Mouse (Mus musculus) CH12.LX (cell line): Measurements from ENCODE around the gene Nek6. TPM values are rescaled to one million over a fixed set of nuclear protein-coding genes. Genes with fewer than 3 reads are reported as not detected.

Experiments used
- DNase-seq: peaks from one replicate; pipeline ENCODE4 v3.0.0-alpha.2; 2013; ENCODE audit errors: extremely low read depth
- H3K27ac ChIP-seq: 2 replicates; pipeline ENCODE4 v1.5.1; 2012; ENCODE audit warnings: low read depth, mild to moderate bottlenecking, control low read depth, moderate library complexity; ENCODE audit not compliant: insufficient read depth
- H3K27me3 ChIP-seq: replicated peaks from 2 replicates; pipeline ENCODE3; 2012; ENCODE audit warnings: inconsistent platforms
- H3K36me3 ChIP-seq, 2 experiments: replicated peaks in 1 of 2; 2 replicates each; pipeline versions ENCODE3 to v1.6.1; 2012; ENCODE audit warnings: inconsistent platforms in 1 of 2, low read length in 1 of 2, mild to moderate bottlenecking in 1 of 2, mixed read lengths in 1 of 2, moderate library complexity in 1 of 2; ENCODE audit not compliant: control insufficient read depth in 1 of 2, insufficient read depth in 1 of 2
- H3K4me1 ChIP-seq, 2 experiments: 2 replicates each; pipeline ENCODE4 v1.6.1; 2012; ENCODE audit warnings: inconsistent platforms in 1 of 2, moderate library complexity in 1 of 2; ENCODE audit not compliant: insufficient read depth in 2 of 2, control insufficient read depth in 1 of 2
- H3K4me2 ChIP-seq: 2 replicates; pipeline ENCODE4 v1.6.1; 2012; ENCODE audit warnings: low read depth, mild to moderate bottlenecking, control low read depth; ENCODE audit not compliant: poor library complexity, insufficient read depth, severe bottlenecking
- H3K4me3 ChIP-seq, 3 experiments: fragments of 150-350 bp in 1 of 3; sonication (generic) in 1 of 3; replicated peaks in 1 of 3; 2 replicates each; pipeline versions ENCODE3 to v1.5.1; 2011 to 2012; ENCODE audit warnings: low read depth in 2 of 3, low read length in 2 of 3, mild to moderate bottlenecking in 2 of 3, moderate library complexity in 2 of 3, control low read depth in 1 of 3, improper control_type of control experiment in 1 of 3, inconsistent platforms in 1 of 3, mixed read lengths in 1 of 3; ENCODE audit not compliant: poor library complexity in 1 of 3
- H3K79me2 ChIP-seq: replicated peaks from 2 replicates; pipeline ENCODE4 v1.6.1; 2012; ENCODE audit warnings: mild to moderate bottlenecking, moderate library complexity; ENCODE audit not compliant: control insufficient read depth, poor library complexity, insufficient read depth, severe bottlenecking; ENCODE audit errors: extremely low read depth
- H3K9ac ChIP-seq: 2 replicates; pipeline ENCODE4 v1.6.1; 2012; ENCODE audit warnings: low read depth, mild to moderate bottlenecking, control low read depth, moderate library complexity; ENCODE audit not compliant: insufficient read depth
- H3K9me3 ChIP-seq: replicated peaks from 2 replicates; pipeline ENCODE3; 2012; ENCODE audit warnings: low read length, inconsistent platforms, mixed read lengths
- BHLHE40 ChIP-seq: IDR thresholded peaks from 2 replicates; pipeline ENCODE4 v1.6.1; 2011; ENCODE audit warnings: mild to moderate bottlenecking, low read depth, low read length, improper control_type of control experiment
- CHD2 ChIP-seq: IDR thresholded peaks from 2 replicates; pipeline ENCODE4 v1.6.1; 2011; ENCODE audit warnings: low read length, improper control_type of control experiment
- EP300 ChIP-seq: IDR thresholded peaks from 2 replicates; pipeline ENCODE4 v1.6.1; 2011; ENCODE audit warnings: low read length, improper control_type of control experiment
- HCFC1 ChIP-seq: IDR thresholded peaks from 2 replicates; pipeline ENCODE4 v1.6.1; 2012; ENCODE audit warnings: low read depth, mild to moderate bottlenecking, inconsistent platforms, low read length, improper control_type of control experiment
- JUN ChIP-seq: IDR thresholded peaks from 2 replicates; pipeline ENCODE4 v1.6.1; 2011; ENCODE audit warnings: low read depth, mild to moderate bottlenecking, low read length, improper control_type of control experiment, moderate library complexity; ENCODE audit not compliant: insufficient read depth
- JUND ChIP-seq: conservative IDR thresholded peaks from 2 replicates; pipeline ENCODE4 v1.6.1; 2011; ENCODE audit warnings: low read depth, low read length, improper control_type of control experiment
- MAFK ChIP-seq: IDR thresholded peaks from 2 replicates; pipeline ENCODE4 v1.6.1; 2011; ENCODE audit warnings: low read length, improper control_type of control experiment; ENCODE audit not compliant: insufficient replicate concordance
- MAZ ChIP-seq: IDR thresholded peaks from 2 replicates; pipeline ENCODE4 v1.6.1; 2012; ENCODE audit warnings: low read depth, mild to moderate bottlenecking, inconsistent platforms, low read length, improper control_type of control experiment, moderate library complexity
- MYC ChIP-seq: IDR thresholded peaks from 2 replicates; pipeline ENCODE4 v1.6.1; 2011; ENCODE audit warnings: low read depth, mild to moderate bottlenecking, improper control_type of control experiment, low read length
- NRF1 ChIP-seq: IDR thresholded peaks from 2 replicates; pipeline ENCODE4 v1.6.1; 2014; ENCODE audit warnings: low read depth, mild to moderate bottlenecking, inconsistent platforms, low read length, improper control_type of control experiment, moderate library complexity
- POLR2A ChIP-seq: IDR thresholded peaks from 2 replicates; pipeline ENCODE4 v1.6.1; 2011; ENCODE audit warnings: low read depth, mild to moderate bottlenecking, improper control_type of control experiment, low read length
- RAD21 ChIP-seq: IDR thresholded peaks from 2 replicates; pipeline ENCODE4 v1.6.1; 2011; ENCODE audit warnings: low read depth, mild to moderate bottlenecking, low read length, improper control_type of control experiment, moderate library complexity
- RCOR1 ChIP-seq: conservative IDR thresholded peaks from 2 replicates; pipeline ENCODE4 v1.6.1; 2012; ENCODE audit warnings: low read depth, mild to moderate bottlenecking, inconsistent platforms, low read length, improper control_type of control experiment
- SMC3 ChIP-seq: IDR thresholded peaks from 2 replicates; pipeline ENCODE4 v1.6.1; 2011; ENCODE audit warnings: low read depth, low read length, improper control_type of control experiment
- USF1 ChIP-seq: IDR thresholded peaks from 2 replicates; pipeline ENCODE4 v1.6.1; 2014; ENCODE audit warnings: low read depth, mild to moderate bottlenecking, inconsistent platforms, low read length, improper control_type of control experiment
- USF2 ChIP-seq: conservative IDR thresholded peaks from 2 replicates; pipeline ENCODE4 v1.6.1; 2011; ENCODE audit warnings: low read depth, low read length, improper control_type of control experiment
- ZKSCAN1 ChIP-seq: IDR thresholded peaks from 2 replicates; pipeline ENCODE4 v1.6.1; 2012; ENCODE audit warnings: low read depth, inconsistent platforms, low read length, improper control_type of control experiment, borderline replicate concordance
- ZNF384 ChIP-seq: IDR thresholded peaks from 2 replicates; pipeline ENCODE4 v1.6.1; 2012; ENCODE audit warnings: low read depth, low read length, improper control_type of control experiment, inconsistent platforms
- dilution Hi-C: fragments of 300-500 bp; cut with MboI; formaldehyde crosslinking; loops from 2 replicates; pipeline ENCODE4 v1.14.3; 2020; ENCODE audit warnings: low sequenced_read_pairs; ENCODE audit not compliant: extremely low pct_unique_long_range_greater_than_20kb, extremely low pct_ligation_motif_present
- in situ Hi-C: fragments of 300-500 bp; cut with MboI; formaldehyde crosslinking; loops from 3 replicates; pipeline ENCODE4 v1.14.3; 2019; ENCODE audit warnings: low sequenced_read_pairs, low pct_ligation_motif_present, low pct_unique_long_range_greater_than_20kb, mixed read lengths
- polyA plus RNA-seq: library from polyadenylated mRNA; unstranded; fragments of >175 nt; gene quantifications from 2 replicates; pipeline ENCODE4 v1.2.1, GENCODE M21; 2012; ENCODE audit warnings: low read depth; ENCODE audit not compliant: insufficient read length
- total RNA-seq, 2 experiments: library from RNA; depleted of rRNA; stranded (reverse); fragments of 300-350 nt in 1 of 2; fragments of >200 nt in 1 of 2; gene quantifications; 2 replicates each; pipeline ENCODE4 v1.2.3; 2012 to 2014

Gene Nek6
- total and polyA plus RNA-seq, 3 experiments: 31.0 to 39.9 (median 36.7) TPM

DNA sequence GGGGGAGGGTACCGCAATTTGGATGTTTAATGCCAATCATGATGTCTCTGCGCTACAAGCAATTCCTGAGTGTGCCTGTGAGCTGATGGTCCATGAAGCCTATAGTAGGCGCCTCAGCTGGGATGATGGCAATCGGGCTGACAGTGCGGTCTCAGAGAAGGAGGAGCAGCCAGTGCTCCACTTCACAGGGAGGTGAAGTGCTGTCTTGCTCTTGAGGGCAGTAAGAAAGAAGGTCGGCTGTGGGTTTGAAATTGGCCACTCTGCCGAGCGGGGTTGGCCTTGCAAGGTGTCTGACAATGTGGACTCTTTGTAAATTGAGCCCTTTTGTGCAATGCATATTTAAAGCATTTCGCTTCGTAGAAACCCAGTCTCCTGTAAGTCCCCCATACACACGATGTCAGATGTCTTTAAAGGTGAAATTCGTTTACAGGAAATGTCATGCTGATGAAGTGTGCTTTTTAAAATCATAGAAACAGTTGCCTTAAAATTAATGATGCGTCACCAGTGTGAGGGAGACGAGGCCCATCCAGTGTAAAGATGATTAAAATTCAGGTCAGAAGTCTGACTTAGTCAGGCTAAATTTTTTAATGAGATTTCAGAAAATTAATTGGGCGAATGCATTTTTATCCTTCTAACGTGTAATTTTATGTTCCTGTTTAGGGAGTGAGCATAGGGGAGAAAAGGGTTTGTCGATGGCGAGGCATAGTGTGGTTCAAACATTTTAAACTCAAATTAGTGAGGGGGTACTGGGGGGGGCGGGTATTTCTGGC, 43.0 kb downstream of the Nek6 start:
- Histone ChIP-seq H3K79me2 (no peaks in the 10 kb centered on the region), H3K27me3 (no peaks in the 10 kb centered on the region), H3K36me3 (peaks cover 42 to 90% of the 10 kb centered on the region in 2 experiments), H3K9me3 (no peaks in the 10 kb centered on the region), H3K9ac (no peak overlapping the region), H3K4me2 (no peak overlapping the region)
- no peak for DNase-seq
- no peak for TF ChIP-seq JUN
- no peak for TF ChIP-seq ZKSCAN1
- TF ChIP-seq NRF1: no peak
- no peak for TF ChIP-seq RCOR1
- no peak for TF ChIP-seq RAD21
- TF ChIP-seq SMC3: no peak
- TF ChIP-seq, all 38 proteins: peak for 0
- H3K27ac ChIP-seq: no peak overlapping the region
- H3K4me3 ChIP-seq: no peak overlapping the region
- H3K4me1 ChIP-seq: peaks cover 13 to 27% of the 10 kb centered on the region in 2 experiments
- in situ Hi-C loops: no loop called here
- dilution Hi-C loops: no loop called here

DNA sequence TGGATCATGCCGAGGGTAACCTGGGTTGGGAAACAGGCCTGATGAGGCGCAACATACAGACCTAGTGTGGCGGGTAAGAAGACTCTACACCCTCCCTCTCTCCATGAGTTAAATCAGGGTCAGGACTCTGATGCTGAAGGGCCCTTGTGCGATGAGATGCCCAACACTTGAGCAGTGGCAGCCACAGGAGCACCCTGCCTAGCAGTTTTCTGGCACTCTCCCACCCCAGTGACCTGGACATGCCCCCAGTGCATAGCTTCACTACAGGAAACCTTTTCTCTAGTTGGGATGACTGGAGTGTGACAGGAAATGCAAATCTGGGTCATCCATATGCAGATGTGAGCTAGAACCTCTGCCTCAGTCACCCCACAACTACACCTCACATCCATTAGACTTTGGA, 44.2 kb downstream of the Nek6 start:
- H3K4me1 ChIP-seq: peaks cover 13 to 24% of the 10 kb centered on the region in 2 experiments
- no peak overlapping the region for H3K9ac ChIP-seq
- dilution Hi-C loops: no loop called here
- no peak overlapping the region for H3K4me3 ChIP-seq
- H3K27me3 ChIP-seq: no peaks in the 10 kb centered on the region
- no peaks in the 10 kb centered on the region for H3K79me2 ChIP-seq
- no peak for DNase-seq
- no peak for TF ChIP-seq BHLHE40
- no peak for TF ChIP-seq JUN
- TF ChIP-seq MYC: no peak
- TF ChIP-seq ZKSCAN1: no peak
- TF ChIP-seq MAZ: no peak
- no peak for TF ChIP-seq RAD21
- no peak for TF ChIP-seq JUND
- no peak for TF ChIP-seq SMC3
- no peak for TF ChIP-seq MAFK
- no peak for TF ChIP-seq POLR2A
- TF ChIP-seq USF1: no peak
- no peak for TF ChIP-seq USF2
- no peak for TF ChIP-seq RCOR1
- no peak for TF ChIP-seq ZNF384
- no peak for TF ChIP-seq HCFC1
- TF ChIP-seq EP300: no peak
- no peak for TF ChIP-seq CHD2
- no peaks in the 10 kb centered on the region for H3K9me3 ChIP-seq
- no peak overlapping the region for H3K4me2 ChIP-seq
- in situ Hi-C loops: no loop called here
- peaks cover 45 to 91% of the 10 kb centered on the region in 2 experiments for H3K36me3 ChIP-seq
- no peak overlapping the region for H3K27ac ChIP-seq
